Mouse (Mus musculus): ENCODE measurements at regions not wholly inside any gene's neighbourhood (a gene's known extent, or its start where the extent isn't known, plus 50 kb on each side); places are given as distances from the start of the nearest gene placed in this dataset.

DNA sequence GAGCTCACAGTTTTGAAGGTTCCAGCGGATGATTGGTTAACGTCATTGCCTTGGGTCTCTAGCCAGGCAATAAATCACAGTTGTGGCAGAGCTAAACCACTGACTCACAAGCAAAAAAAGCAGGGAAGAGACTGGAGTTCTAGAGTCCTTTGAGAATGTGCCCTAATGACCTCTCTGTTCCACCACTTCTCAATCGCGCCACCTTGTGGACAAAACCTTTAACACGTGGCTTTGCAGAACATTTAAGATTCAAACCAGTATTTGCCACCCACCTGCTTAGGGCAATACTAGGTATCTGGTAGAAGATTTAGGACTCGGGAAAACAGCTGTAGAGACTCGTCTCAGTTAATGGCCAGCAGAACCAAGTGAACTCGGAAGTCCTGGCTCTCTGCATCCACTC lies 254.8 kb upstream of the Gjb5 start:
- TF ChIP-seq CTCF (IDR thresholded peaks at IDR 0.05), result no peak; the same call in 1 of the 2 replicates
- no peak for TF ChIP-seq EP300 (IDR thresholded peaks at IDR 0.05)

Measured in lung, postnatal 0 days (tissue).